Mouse (Mus musculus) hindbrain, embryonic 15.5 days (tissue): ENCODE results near the gene Pla2g6. TPM values are rescaled to one million over a fixed set of nuclear protein-coding genes. Genes with fewer than 3 reads are reported as not detected.
A peak's percentile ranks its signal among the peaks of the same experiment; 100 is the strongest.

Experiments used
- ATAC-seq: fragments of 200-750 bp; cut with Nextera tagmentation; 2 replicates; pipeline ENCODE4 v1.8.0; 2017; ENCODE audit warnings: low read depth, moderate number of reproducible peaks, moderate TSS enrichment; ENCODE audit not compliant: low FRiP score
- H3K27ac ChIP-seq: fragments of 300-500 bp; sonication (generic); replicated peaks from 2 replicates; pipeline ENCODE4 v1.5.1; 2015; ENCODE audit warnings: mild to moderate bottlenecking, inconsistent platforms
- H3K27me3 ChIP-seq: fragments of 300-500 bp; sonication (generic); 2 replicates; pipeline ENCODE4 v1.6.1; 2015; ENCODE audit warnings: control low read depth, inconsistent platforms
- H3K36me3 ChIP-seq: fragments of 300-500 bp; sonication (generic); 2 replicates; pipeline ENCODE4 v1.6.1; 2015; ENCODE audit warnings: control low read depth, inconsistent platforms
- H3K4me1 ChIP-seq: fragments of 300-500 bp; sonication (generic); replicated peaks from 2 replicates; pipeline ENCODE4 v1.6.1; 2015; ENCODE audit warnings: control low read depth, inconsistent platforms
- H3K4me2 ChIP-seq: fragments of 300-500 bp; sonication (generic); 2 replicates; pipeline ENCODE4 v1.6.1; 2015; ENCODE audit warnings: moderate library complexity, mild to moderate bottlenecking, inconsistent platforms
- H3K4me3 ChIP-seq: fragments of 300-500 bp; sonication (generic); 2 replicates; pipeline ENCODE4 v1.5.1; 2015; ENCODE audit warnings: mild to moderate bottlenecking, inconsistent platforms
- H3K9ac ChIP-seq: fragments of 300-500 bp; sonication (generic); 2 replicates; pipeline ENCODE4 v1.6.1; 2015; ENCODE audit warnings: inconsistent platforms
- H3K9me3 ChIP-seq: fragments of 300-500 bp; sonication (generic); 2 replicates; pipeline ENCODE4 v1.6.1; 2016; ENCODE audit warnings: control low read depth, inconsistent platforms
- WGBS: fragments of 180-500 bp; shearing (Covaris S2); methylation state at CpG from one replicate; pipeline ENCODE4 v1.1.7; 2015; 5-methylcytosine and 5-hydroxymethylcytosine counted together
- polyA plus RNA-seq: library from polyadenylated mRNA; unstranded; fragments of >200 nt; fragmentation: Nextera tagmentation; extraction: Ambion mirVana; gene quantifications from 2 replicates; pipeline ENCODE4 v1.2.1, GENCODE M21; 2015

Gene Pla2g6
- polyA plus RNA-seq, 1 experiment from 2014 or later, result 32.5 TPM

DNA sequence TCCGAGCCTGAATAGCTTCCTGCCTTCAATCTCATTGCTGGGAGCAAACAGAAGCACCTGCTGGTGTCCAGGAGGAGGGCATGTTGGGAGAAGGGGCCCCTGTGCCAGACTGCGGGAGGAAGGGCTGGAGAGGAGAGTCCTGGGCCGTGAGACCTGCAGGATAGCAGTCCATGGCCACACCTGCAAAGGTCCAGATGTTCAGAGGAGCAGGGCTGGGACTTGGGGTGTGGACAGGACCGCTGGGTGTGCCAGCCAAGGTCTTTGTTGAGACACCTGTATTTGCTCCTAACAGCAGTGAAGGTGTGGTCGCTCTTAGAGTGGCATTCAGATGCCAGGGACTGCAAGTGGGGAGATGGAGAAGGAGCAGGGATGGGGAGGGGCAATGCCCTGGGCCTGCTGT lies 45.8 kb downstream of the Pla2g6 start:
- no peak overlapping the region for H3K9ac ChIP-seq
- H3K27ac ChIP-seq, result no peak overlapping the region
- H3K4me1 ChIP-seq, result no peaks in the 10 kb centered on the region
- no peak for ATAC-seq
- no peaks in the 10 kb centered on the region for H3K36me3 ChIP-seq
- no peaks in the 10 kb centered on the region for H3K9me3 ChIP-seq
- H3K27me3 ChIP-seq, result no peaks in the 10 kb centered on the region
- no peak overlapping the region for H3K4me3 ChIP-seq
- 83% methylated on average over 5 of the region's 5 CpGs for WGBS
- no peak overlapping the region for H3K4me2 ChIP-seq

GRCm38 (mm10) chr15:79281389-79281788 lies 46.8 kb downstream of the Pla2g6 start:
- H3K4me3 ChIP-seq, result no peak overlapping the region
- no peak overlapping the region for H3K27ac ChIP-seq
- H3K9ac ChIP-seq, result no peak overlapping the region
- H3K36me3 ChIP-seq, result no peaks in the 10 kb centered on the region
- H3K4me1 ChIP-seq, result no peaks in the 10 kb centered on the region
- 85% methylated on average over 1 of the region's 1 CpGs for WGBS
- no peaks in the 10 kb centered on the region for H3K27me3 ChIP-seq
- H3K4me2 ChIP-seq, result no peak overlapping the region
- no peak for ATAC-seq
- no peaks in the 10 kb centered on the region for H3K9me3 ChIP-seq

DNA sequence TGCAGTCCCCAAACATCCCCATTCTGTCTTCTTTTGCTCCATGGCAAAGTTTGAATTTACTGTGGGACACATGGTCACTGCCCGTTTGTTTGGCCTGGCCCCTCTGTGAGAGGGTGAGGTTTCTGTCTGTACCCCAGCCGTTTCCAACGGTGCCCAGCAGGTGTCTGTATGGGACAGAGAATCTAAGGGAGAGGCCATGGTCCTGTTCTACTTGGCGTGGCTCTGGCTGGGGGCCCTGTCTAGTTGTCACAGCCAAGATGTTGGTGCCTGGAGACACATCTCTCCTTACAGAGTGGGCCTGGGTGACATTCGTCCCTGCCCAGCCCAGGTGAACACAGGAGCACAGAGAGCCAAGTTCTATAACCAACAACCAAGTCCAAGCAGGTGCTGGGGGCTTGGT lies 47.3 kb downstream of the Pla2g6 start:
- 61% methylated on average over 5 of the region's 5 CpGs for WGBS
- H3K27me3 ChIP-seq, result no peaks in the 10 kb centered on the region
- H3K4me3 ChIP-seq, result no peak overlapping the region
- H3K9me3 ChIP-seq, result no peaks in the 10 kb centered on the region
- no peaks in the 10 kb centered on the region for H3K4me1 ChIP-seq
- H3K9ac ChIP-seq, result no peak overlapping the region
- H3K4me2 ChIP-seq, result no peak overlapping the region
- ATAC-seq, result no peak
- H3K36me3 ChIP-seq, result no peaks in the 10 kb centered on the region
- H3K27ac ChIP-seq, result no peak overlapping the region

DNA sequence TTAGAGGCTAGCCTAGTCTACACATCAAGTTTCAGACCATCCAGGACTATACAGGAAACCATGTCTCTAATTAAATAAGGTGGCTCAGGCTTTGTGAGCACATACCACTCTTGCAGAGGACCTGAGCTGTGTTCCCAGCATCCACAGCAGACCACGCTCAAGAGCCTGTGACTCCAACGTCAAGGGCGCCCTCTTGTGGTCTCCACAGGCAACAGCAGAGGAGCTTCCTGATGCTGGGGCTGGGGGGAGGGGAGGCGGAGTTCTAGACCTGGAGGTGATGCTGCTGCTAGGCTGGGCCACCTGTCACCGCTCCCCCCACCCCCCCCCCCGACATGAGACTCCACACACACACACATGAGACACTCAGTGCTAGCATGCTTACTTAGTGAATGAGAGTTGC lies 48.0 kb downstream of the Pla2g6 start:
- H3K4me2 ChIP-seq, result no peak overlapping the region
- H3K9ac ChIP-seq, result no peak overlapping the region
- WGBS, result 21% methylated on average over 6 of the region's 6 CpGs
- ATAC-seq, result no peak
- H3K27ac ChIP-seq, result no peak overlapping the region
- no peaks in the 10 kb centered on the region for H3K27me3 ChIP-seq
- no peak overlapping the region for H3K4me3 ChIP-seq
- H3K36me3 ChIP-seq, result no peaks in the 10 kb centered on the region
- H3K4me1 ChIP-seq, result no peaks in the 10 kb centered on the region
- H3K9me3 ChIP-seq, result no peaks in the 10 kb centered on the region

DNA sequence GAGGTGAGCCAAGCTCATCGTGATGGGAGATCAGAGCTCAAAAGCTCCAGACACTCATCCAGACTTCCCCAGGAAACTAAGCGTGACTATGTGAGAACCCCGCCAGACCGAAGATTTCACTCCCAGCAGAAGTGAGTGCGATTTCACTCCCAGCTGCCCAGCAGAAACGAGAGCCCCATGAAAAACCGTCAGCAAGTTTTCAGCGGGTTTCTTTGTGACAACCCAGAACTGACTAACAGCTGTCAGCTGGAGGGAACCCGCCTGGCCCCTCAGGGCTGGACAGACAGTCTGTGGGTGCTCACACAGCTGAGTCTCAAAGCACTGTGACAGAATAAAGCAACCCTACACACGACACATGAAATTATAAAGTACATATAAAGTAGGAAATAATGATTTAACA lies 50.5 kb downstream of the Pla2g6 start:
- Histone ChIP-seq H3K27ac (no peak overlapping the region), H3K27me3 (no peaks in the 10 kb centered on the region), H3K4me2 (no peak overlapping the region), H3K36me3 (no peaks in the 10 kb centered on the region), H3K4me3 (no peak overlapping the region), H3K9me3 (no peaks in the 10 kb centered on the region), H3K4me1 (no peaks in the 10 kb centered on the region), H3K9ac (no peak overlapping the region)
- 66% methylated on average over 10 of the region's 10 CpGs for WGBS
- ATAC-seq, result no peak

DNA sequence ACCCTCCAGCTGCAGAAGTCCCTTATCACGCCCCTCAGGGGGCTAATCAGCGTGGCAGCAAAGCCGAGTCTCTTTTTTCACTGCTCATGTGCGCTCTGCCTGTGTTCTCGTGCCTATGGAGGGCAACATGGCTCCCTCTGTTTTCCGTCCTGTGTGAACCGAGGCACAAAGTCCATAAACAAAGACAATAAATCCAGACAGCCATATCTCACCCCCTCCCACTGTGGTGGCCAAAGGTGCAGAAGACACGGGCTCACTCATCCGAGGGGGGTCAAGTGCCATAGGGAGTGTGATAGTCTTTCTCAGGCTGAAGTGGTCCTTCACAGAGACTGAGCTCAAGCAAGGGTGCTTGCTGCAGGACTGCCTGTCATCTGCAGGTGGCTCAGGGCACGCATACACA lies 55.2 kb downstream of the Pla2g6 start:
- no peaks in the 10 kb centered on the region for H3K9me3 ChIP-seq
- H3K27me3 ChIP-seq, result no peaks in the 10 kb centered on the region
- H3K27ac ChIP-seq, result no peak overlapping the region
- no peak overlapping the region for H3K4me3 ChIP-seq
- H3K9ac ChIP-seq, result no peak overlapping the region
- WGBS, result 47% methylated on average over 10 of the region's 10 CpGs
- no peak overlapping the region for H3K4me2 ChIP-seq
- ATAC-seq, result no peak
- H3K4me1 ChIP-seq, result peaks cover 15% of the 10 kb centered on the region
- H3K36me3 ChIP-seq, result no peaks in the 10 kb centered on the region

GRCm38 (mm10) chr15:79271124-79271746 lies 57.0 kb downstream of the Pla2g6 start:
- peak overlapping the region; percentile 74 for H3K4me2 ChIP-seq
- H3K27ac ChIP-seq, result no peak overlapping the region
- H3K9ac ChIP-seq, result peak overlapping the region; percentile 5; the same call in 1 of the 2 replicates
- ATAC-seq, result peak; percentile 9; the same call in 1 of the 2 replicates
- H3K27me3 ChIP-seq, result no peaks in the 10 kb centered on the region
- WGBS, result 15% methylated on average over 17 of the region's 17 CpGs
- no peaks in the 10 kb centered on the region for H3K9me3 ChIP-seq
- H3K4me3 ChIP-seq, result peak overlapping the region; percentile 36
- H3K4me1 ChIP-seq, result peaks cover 15% of the 10 kb centered on the region
- no peaks in the 10 kb centered on the region for H3K36me3 ChIP-seq

GRCm38 (mm10) chr15:79270317-79271123 lies 57.7 kb downstream of the Pla2g6 start:
- under 1% methylated on average over 33 of the region's 33 CpGs for WGBS
- ATAC-seq, result peak; percentile 88; the same call in 1 of the 2 replicates
- no peaks in the 10 kb centered on the region for H3K36me3 ChIP-seq
- H3K27me3 ChIP-seq, result no peaks in the 10 kb centered on the region
- peaks cover 15% of the 10 kb centered on the region for H3K4me1 ChIP-seq
- peak overlapping the region; percentile 5 for H3K9ac ChIP-seq
- H3K4me3 ChIP-seq, result peak overlapping the region; percentile 36
- peak overlapping the region; percentile 74 for H3K4me2 ChIP-seq
- H3K9me3 ChIP-seq, result no peaks in the 10 kb centered on the region
- 0 out of 2 replicates have a peak overlapping the region, but pooled peaks have one; percentile 30 for H3K27ac ChIP-seq

DNA sequence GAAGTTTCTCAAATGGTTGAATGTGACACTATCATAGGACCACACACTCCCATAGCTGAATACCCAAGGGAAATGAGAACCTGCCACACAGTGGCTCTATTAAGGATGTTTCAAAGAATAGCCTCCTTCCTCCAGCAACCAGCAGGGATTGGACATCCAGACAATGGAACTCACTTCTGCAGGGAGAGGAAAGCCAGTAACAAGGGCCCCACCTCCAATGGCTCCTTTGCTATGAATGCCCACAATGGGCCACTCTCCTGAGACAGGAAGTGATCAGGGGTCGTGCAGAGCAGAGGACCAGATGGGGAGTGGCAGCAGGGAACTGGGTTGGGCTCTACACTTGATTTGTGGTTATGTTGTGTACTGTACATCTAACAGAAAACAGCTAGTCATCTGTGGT lies 59.7 kb downstream of the Pla2g6 start:
- 40% methylated on average over 1 of the region's 1 CpGs for WGBS
- no peak for ATAC-seq

DNA sequence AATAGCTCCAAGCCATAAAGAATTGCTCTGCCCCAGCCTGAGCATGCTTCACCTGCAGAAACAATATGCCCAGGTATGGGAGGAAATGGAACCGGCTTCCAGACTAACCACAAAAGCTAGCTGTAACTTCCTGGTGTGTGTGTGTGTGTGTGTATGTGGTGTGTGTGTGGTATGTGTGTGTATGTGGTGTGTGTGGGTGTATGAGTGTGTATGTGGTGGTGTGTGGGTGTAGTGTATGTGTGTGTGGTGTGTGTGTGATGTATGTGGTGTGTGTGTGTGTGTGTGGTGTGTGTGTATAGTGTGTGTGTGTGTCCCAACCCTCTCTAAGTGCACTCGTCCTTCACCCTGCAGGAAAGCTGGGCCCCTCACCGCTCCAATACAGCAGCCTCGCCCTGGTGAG lies 62.8 kb downstream of the Pla2g6 start:
- H3K4me1 ChIP-seq, result peaks cover 25% of the 10 kb centered on the region
- no peaks in the 10 kb centered on the region for H3K9me3 ChIP-seq
- WGBS, result 78% methylated on average over 4 of the region's 4 CpGs
- no peak overlapping the region for H3K4me2 ChIP-seq
- no peak overlapping the region for H3K4me3 ChIP-seq
- no peak overlapping the region for H3K9ac ChIP-seq
- H3K36me3 ChIP-seq, result no peaks in the 10 kb centered on the region
- no peak for ATAC-seq
- H3K27me3 ChIP-seq, result peaks cover 28% of the 10 kb centered on the region
- no peak overlapping the region for H3K27ac ChIP-seq

More for the DNA sequence above, 59.7 kb downstream of the Pla2g6 start:
- Histone ChIP-seq H3K4me3 (no peak overlapping the region), H3K4me2 (no peak overlapping the region), H3K4me1 (peaks cover 15% of the 10 kb centered on the region), H3K9ac (no peak overlapping the region), H3K36me3 (no peaks in the 10 kb centered on the region), H3K27me3 (peaks cover 4% of the 10 kb centered on the region), H3K9me3 (no peaks in the 10 kb centered on the region), H3K27ac (no peak overlapping the region)

- no peak overlapping the region for H3K4me2 ChIP-seq
- H3K9ac ChIP-seq, result no peak overlapping the region
- H3K27ac ChIP-seq, result no peak overlapping the region
- H3K4me1 ChIP-seq, result peaks cover 20% of the 10 kb centered on the region
- no peaks in the 10 kb centered on the region for H3K36me3 ChIP-seq
- H3K9me3 ChIP-seq, result no peaks in the 10 kb centered on the region
- ATAC-seq, result no peak
- peaks cover 35% of the 10 kb centered on the region for H3K27me3 ChIP-seq
- 94% methylated on average over 6 of the region's 6 CpGs for WGBS
- H3K4me3 ChIP-seq, result no peak overlapping the region
These were observed 64.5 kb downstream of the Pla2g6 start for GRCm38 (mm10) chr15:79263726-79264125.

DNA sequence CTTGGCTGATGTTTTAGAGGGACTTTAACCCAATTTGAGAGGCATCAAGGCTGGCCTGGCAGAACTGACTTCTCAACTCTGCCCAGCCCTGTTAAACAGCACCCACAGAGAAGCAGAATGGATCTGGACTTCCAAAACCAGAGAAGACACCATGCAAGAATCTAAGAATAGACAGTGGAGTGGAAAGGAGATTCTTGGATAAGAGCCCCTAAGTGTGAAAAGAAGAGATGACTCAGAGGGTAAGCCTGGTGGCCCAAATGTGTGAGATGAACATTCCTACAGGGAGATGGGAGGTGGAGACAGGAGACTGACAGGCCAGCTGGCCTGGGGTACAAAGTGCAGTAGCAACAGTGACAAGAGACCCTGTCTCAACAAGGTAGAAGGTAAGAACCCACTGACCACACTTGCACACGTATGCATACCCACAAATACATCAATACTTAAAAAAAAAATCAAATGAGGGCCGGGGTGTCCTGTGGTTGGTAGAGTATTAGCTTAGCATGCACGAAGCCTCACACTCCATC lies 65.3 kb downstream of the Pla2g6 start:
- no peak overlapping the region for H3K4me3 ChIP-seq
- ATAC-seq, result no peak
- no peak overlapping the region for H3K27ac ChIP-seq
- H3K9ac ChIP-seq, result no peak overlapping the region
- H3K27me3 ChIP-seq, result peaks cover 35% of the 10 kb centered on the region
- no peaks in the 10 kb centered on the region for H3K9me3 ChIP-seq
- peaks cover 20% of the 10 kb centered on the region for H3K4me1 ChIP-seq
- H3K36me3 ChIP-seq, result no peaks in the 10 kb centered on the region
- peak overlapping the region; percentile 95 for H3K4me2 ChIP-seq
- 90% methylated on average over 3 of the region's 3 CpGs for WGBS
